Mouse (Mus musculus) frontal cortex, adult 2 months (tissue): Measurements from ENCODE around the gene 1810049J17Rik. TPM values are rescaled to one million over a fixed set of nuclear protein-coding genes. Genes with fewer than 3 reads are reported as not detected.
A peak's percentile ranks its signal among the peaks of the same experiment; 100 is the strongest.

Experiments used
- DNase-seq, 2 experiments: peaks; one replicate each; pipeline ENCODE4 v3.0.0; 2022; ENCODE audit warnings: low spot score in 1 of 2; ENCODE audit errors: extremely low spot score in 1 of 2
- polyA plus RNA-seq: library from polyadenylated mRNA; depleted of rRNA; stranded (reverse); fragments of >200 nt; gene quantifications from 2 replicates; pipeline ENCODE4 v1.2.3, GENCODE M21; 2012

Gene 1810049J17Rik
- polyA plus RNA-seq, 1 experiment, result not detected

GRCm38 (mm10) chr15:12349840-12350239, 28.1 kb upstream of the 1810049J17Rik start:
- no peak for DNase-seq

GRCm38 (mm10) chr15:12348950-12349349, 27.3 kb upstream of the 1810049J17Rik start:
- DNase-seq, result no peak

GRCm38 (mm10) chr15:12346916-12347315, 25.2 kb upstream of the 1810049J17Rik start:
- DNase-seq, result no peak

DNA sequence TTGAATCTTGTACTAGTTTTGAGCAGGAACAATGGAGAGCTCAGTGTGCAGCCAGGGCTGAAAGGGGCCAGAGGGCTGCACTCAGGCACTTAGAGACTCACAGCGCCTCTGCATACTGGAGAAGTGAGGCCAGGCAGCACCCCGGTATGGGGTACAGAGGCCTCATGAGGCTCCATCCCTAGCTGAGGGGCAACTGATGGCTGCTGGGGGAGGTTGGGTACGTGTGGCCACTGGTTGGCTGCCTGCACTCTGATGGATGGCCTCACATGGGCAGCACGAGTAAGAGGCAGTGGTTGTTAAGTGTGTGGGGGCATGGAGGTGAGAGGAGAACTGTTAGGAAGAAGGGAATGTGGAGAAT, 19.7 kb upstream of the 1810049J17Rik start:
- DNase-seq, result no peak

DNA sequence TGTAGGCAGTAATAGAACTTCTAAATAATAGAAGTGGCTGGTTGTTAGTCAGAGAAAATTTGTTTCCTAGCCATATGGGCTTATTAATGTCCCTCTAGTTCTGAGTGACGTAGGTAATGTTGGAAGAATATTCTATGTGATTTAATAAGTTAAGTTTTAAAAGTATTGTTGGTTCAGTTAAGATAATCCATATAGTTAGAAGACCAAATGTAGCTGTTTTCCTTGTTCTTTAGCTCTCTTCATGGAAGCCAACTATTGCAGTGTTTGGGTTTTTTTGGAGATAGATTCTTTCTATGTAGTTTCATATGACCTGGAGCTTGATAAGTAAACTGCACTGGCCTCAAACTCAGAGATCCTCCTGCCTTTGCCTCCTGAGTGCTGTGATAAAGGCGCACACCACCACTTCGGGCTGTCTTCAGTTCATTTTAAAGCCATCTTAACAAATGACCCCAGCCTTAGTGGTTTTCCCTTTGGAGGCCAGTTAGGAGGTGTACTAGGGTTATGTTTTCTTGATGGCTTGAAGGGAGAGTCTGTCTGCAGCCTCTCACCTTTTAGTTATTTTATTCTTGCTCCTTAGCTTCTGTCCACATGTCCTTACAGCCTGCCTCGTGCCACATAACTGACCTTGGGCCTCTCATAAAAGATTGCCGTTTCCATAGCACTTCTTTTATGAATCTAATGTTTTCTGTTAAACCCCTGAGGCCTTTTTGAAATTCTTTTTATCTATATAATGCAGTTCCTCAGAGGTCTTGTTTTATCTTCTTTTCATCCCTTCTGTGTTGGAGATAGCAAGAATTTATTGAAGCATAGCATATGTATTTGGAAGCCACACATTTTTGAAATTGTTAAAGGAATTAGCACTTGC, 19.1 kb upstream of the 1810049J17Rik start:
- DNase-seq, result no peak

DNA sequence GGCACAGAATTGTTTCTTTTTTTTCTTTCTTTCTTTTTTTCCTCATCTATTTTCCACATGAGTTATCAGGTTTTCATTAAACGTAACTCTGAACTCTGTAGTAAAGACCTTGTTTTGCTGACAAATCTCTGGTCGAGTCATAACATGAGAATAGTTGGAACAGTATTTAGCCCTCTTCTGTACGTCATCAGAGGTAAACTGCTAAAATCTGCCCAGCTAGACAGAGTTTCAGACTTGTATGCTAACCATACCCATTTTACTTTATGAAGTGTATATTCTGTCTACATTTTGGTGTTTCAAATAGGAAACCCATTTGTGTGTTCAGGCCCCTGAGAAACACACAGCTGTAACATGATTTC, 16.1 kb upstream of the 1810049J17Rik start:
- DNase-seq, result no peak

- no peak for DNase-seq
Observed at GRCm38 (mm10) chr15:12337030-12337778, 15.5 kb upstream of the 1810049J17Rik start.

DNA sequence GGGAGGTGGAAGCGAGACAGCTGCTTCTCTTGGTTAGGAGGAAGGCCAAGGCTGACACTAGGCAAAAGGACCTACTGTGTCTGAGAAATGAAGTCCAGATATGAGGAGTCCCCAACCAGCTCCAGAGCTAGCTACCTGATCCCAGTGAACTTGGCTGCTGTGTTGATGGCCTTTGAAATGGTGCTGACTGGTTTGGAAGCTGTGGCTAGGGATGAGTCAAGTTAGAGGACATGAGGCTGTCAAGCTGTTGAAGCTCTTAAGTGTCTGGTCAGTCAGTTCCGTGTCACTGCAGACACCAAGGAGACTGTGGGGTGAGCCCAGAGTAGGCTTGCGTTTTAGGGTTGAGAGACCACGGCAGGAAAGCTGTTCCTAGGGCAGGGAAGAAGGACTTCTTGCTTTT, 12.7 kb upstream of the 1810049J17Rik start:
- DNase-seq, result no peak

GRCm38 (mm10) chr15:12331300-12331699, 9.6 kb upstream of the 1810049J17Rik start:
- DNase-seq, result no peak

DNA sequence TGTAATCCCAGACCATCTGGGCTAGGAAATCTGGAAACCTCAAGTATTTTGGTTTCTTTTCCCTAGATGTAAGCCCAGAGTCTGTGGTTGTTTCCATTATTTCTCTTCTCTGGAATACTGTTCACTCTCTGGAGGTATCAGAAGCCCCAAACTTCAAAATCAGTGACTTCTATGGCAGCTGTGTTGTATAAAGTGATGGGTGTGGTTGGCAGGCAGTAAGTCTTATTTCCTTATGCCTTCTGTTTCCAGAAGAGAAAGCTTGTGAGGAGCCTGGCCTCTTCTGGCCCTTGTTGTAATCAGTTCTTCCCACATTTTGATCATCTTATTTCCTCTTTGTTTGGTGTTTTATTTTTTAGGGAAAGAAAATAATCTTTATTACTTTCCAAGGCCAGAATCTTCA, 9.2 kb upstream of the 1810049J17Rik start:
- no peak for DNase-seq

GRCm38 (mm10) chr15:12330389-12330788, 8.7 kb upstream of the 1810049J17Rik start:
- no peak for DNase-seq

GRCm38 (mm10) chr15:12324326-12324725, 2.6 kb upstream of the 1810049J17Rik start:
- no peak for DNase-seq

DNA sequence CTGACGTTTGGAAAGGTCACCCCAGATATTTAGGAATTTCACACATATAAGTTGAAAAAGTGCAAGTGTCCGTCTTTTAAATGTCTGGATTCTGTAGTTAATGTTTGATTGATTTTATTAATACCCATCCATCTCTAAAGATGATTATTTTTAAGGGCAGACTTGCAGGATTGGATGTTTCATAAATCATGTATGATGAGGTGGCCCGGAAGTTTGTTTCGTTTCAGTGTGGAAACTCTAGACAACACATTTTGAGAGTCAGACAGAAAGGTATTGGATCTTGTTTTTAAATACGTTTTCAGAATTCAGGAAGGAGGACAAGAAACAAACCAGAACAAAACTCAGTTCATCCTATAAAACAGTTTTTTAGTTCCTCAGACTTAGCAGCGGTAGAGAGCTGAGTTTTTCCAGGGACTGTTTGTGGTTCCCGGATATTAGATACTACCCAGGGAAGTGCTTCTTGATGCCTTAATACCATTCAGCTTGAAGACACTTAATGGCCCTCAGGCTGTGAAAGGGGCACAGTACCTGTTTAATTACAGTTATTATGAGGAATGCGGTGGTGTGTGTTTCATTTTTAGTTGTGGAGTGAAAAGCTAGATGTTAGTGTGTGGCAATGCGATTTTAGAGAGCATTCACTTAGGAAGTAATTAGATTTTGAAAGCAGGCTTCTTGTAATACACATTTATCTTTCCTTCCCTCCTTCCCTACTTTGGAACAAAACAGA, 1.1 kb upstream of the 1810049J17Rik start:
- DNase-seq, result no peak

- DNase-seq, result peak; percentile 85 to 94
Observed at GRCm38 (mm10) chr15:12321091-12321787, 460 bp downstream of the 1810049J17Rik start, which contains the start of gene Golph3. TSS of gene Golph3 (plus strand) at chr15:12321450.

- peak in 1 of 2 experiments; percentile 10 for DNase-seq
Observed at GRCm38 (mm10) chr15:12320441-12321090, 1.1 kb downstream of the 1810049J17Rik start.

- DNase-seq, result no peak
Observed at GRCm38 (mm10) chr15:12319889-12320288, 1.8 kb downstream of the 1810049J17Rik start.

DNA sequence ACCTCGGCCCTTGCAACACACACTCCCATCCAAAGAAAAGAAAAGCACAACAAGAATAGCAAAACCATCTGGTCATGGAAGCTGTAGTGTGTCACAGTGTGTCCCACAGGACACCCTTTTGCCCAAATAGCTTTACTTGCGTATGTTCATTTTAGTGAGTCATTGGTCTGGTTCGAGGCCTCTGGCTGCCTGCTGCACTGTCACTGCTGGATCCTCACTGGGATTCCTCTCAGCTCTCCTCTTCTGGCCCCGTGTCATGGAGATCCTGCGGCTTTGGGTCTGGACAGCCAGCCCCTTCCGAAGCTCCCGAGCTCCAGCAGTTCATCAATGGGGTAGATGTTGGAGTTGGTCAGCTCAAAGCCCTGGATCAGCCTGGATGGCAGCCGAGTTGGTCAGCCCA, 3.2 kb downstream of the 1810049J17Rik start:
- no peak for DNase-seq

DNA sequence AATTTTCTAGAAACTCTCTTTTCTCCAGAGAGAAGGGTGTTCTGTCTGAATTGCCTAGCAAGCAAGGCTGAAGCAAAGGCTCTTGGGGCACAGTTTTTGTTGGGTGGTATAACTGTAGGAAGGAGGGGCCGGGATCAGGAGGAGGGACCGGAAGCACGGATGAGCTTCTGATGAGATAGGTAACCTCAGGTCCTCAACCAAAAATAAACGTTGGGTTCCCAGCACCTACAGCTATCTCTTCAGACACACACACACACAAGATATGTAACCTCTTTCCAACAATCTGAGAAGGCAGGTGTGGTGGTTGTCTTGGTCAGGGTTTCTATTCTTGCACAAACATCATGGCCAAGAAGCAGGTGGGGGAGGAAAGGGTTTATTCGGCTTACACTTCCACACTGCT, 4.4 kb downstream of the 1810049J17Rik start:
- DNase-seq, result no peak

DNA sequence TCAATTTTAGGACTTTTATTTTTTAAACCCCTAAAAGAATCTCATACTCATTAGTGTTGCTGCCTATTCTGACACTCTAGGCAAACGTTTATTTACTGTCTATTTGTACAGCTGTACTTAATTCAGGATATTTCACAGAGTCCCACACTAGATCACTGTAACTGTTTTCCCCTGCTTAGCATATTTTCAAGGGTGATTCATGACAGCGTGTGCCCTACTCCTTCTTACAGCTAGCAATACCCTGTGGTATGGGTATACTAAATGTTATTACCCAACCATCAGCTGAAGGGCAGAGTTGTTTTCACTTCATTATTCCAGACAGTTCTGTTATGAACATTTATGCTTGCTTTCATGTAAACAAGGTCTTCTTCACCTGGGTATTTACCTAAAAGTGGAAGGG, 5.7 kb downstream of the 1810049J17Rik start:
- DNase-seq, result no peak

DNA sequence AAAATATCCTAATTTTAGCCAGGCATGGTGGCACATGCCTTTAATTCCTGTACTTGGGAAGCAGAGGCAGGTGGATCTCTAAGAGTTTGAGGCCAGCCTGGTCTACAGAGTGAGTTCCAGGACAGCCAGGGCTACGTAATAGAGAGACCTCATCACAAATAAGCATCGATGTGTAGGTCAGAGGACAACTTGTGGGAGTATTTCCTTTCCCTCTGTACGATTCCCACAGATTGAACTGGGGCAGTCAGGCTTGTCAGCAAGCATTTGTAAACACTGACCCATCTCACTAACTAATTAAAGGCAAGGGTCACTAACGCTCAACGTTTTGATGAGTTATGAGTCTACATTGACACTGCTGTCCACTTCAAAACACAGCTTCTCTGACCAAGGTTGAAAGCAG, 7.1 kb downstream of the 1810049J17Rik start:
- no peak for DNase-seq
